Mouse (Mus musculus): ENCODE results near the gene 0610010K14Rik. TPM values are rescaled to one million over a fixed set of nuclear protein-coding genes. Genes with fewer than 3 reads are reported as not detected.
A peak's percentile ranks its signal among the peaks of the same experiment; 100 is the strongest.

The 0610010K14Rik gene
- polyA plus RNA-seq, 1 experiment from 2014 or later: 171 TPM

DNA sequence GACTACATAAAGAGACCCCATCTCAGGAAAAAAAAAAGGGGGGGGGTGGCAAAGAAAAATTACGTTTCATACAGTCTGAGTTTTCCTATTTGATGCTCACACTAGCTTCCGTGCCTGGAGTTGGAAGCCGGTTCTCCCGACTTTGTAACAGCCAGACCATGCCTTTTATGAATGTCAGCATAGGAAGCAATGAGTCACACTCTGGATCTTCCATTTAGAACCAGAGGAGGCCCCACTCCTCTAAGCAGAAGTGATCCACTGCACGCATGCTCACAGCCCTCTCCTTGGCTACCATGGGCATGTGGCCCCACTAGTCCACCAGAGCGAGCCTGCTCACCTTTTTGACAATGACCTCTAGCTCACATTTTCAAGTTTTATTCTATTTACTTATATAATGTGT, 46.5 kb downstream of the 0610010K14Rik start:
- DNase-seq: no peak
- no peak overlapping the region for H3K27ac ChIP-seq (replicated peaks; ENCODE audit: low read depth, low read length)
- no peak overlapping the region for H3K4me3 ChIP-seq (replicated peaks; ENCODE audit: low read depth, low read length)
- WGBS: 86% methylated on average over 6 of the region's 6 CpGs
- no peak overlapping the region for H3K9ac ChIP-seq (replicated peaks; ENCODE audit: low read length)
- H3K9me3 ChIP-seq (ENCODE audit: control insufficient read depth, low read length): no peaks in the 10 kb centered on the region
- no peak overlapping the region for H3K4me2 ChIP-seq (ENCODE audit: low read length)
- no peak for ATAC-seq (ENCODE audit: low FRiP score, low TSS enrichment)
- H3K4me1 ChIP-seq (ENCODE audit: control insufficient read depth, insufficient read depth, low read length): no peaks in the 10 kb centered on the region
- H3K27me3 ChIP-seq (ENCODE audit: control insufficient read depth, insufficient read depth, low read length): no peaks in the 10 kb centered on the region
- no peaks in the 10 kb centered on the region for H3K36me3 ChIP-seq (ENCODE audit: control insufficient read depth, insufficient read depth, low read length)

DNA sequence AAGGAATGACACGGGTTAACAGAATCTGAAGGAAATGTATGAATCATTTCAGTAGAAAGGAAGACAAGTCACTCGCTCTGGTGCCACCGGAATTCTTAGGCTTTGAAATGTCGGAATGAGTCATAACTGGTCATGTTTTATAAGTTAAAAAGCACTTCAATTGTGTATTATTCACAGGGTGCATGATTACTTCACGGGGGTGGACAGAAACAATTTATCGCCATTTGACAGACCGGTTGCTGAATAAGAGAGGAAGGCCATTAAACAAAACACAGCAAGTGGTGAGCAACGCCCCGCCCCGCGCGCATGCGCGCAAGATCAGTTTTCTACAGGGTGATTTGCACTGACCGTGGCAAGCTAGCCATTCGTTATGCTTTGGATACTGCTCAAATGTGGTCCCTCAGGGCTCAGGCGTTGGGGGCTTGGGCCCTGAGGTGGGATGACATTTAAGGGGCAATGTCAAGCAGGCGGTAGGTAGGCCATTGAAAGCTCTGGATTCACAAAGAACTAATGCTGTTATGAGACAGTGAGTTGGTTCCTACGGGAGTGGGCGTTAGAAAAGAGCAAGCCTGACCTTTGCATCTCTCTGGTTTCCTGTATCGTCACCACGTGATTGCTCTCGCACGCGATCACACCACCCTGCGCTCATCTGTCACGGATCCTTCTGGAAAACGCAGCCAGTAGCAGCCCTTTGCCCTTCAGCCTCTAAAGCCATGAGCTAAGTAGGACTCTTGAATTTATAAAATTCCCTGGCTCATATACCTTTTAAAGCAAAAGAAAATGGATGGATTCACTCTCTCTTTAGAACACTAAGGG, 48.2 kb downstream of the 0610010K14Rik start:
- H3K4me1 ChIP-seq (ENCODE audit: control insufficient read depth, insufficient read depth, low read length): no peaks in the 10 kb centered on the region
- ATAC-seq (ENCODE audit: low FRiP score, low TSS enrichment) (no peak), DNase-seq (no peak)
- no peak overlapping the region for H3K4me2 ChIP-seq (ENCODE audit: low read length)
- 87% methylated on average over 28 of the region's 28 CpGs for WGBS
- H3K9me3 ChIP-seq (ENCODE audit: control insufficient read depth, low read length): no peaks in the 10 kb centered on the region
- no peak overlapping the region for H3K4me3 ChIP-seq (replicated peaks; ENCODE audit: low read depth, low read length)
- no peaks in the 10 kb centered on the region for H3K36me3 ChIP-seq (ENCODE audit: control insufficient read depth, insufficient read depth, low read length)
- H3K9ac ChIP-seq (replicated peaks; ENCODE audit: low read length): no peak overlapping the region
- H3K27ac ChIP-seq (replicated peaks; ENCODE audit: low read depth, low read length): no peak overlapping the region
- no peaks in the 10 kb centered on the region for H3K27me3 ChIP-seq (ENCODE audit: control insufficient read depth, insufficient read depth, low read length)

MicroRNAs encoded within 50 kb of the gene (microRNA counts, 519-probe panel; counts per million panel counts)
- microRNA mmu-miR-195: 2,503 counts per million, percentile 7 among the panel's probes with 10 or more counts
- microRNA mmu-miR-497: not detected

Small RNAs within 50 kb of the gene (microRNA-seq; reads per million reads assigned to microRNA genes)
- gene Mir195a: 792 reads per million, percentile 79 among the genes with 10 or more reads in this experiment
- gene Mir497: not detected
- gene Mir497b: not detected

Other genes starting within 250 kb of the 0610010K14Rik start
- gene Gabarap, start 246.8 kb downstream of the 0610010K14Rik start, polyA plus RNA-seq (2014; fragmentation: Nextera tagmentation; extraction: Ambion mirVana): 616 and 626 TPM in 2 replicates
- gene Phf23, start 242.1 kb downstream of the 0610010K14Rik start, polyA plus RNA-seq (2014; fragmentation: Nextera tagmentation; extraction: Ambion mirVana): 41.3 and 48.9 TPM in 2 replicates
- 22.9 and 23.0 TPM in 2 replicates for gene Dvl2, start 237.3 kb downstream of the 0610010K14Rik start, polyA plus RNA-seq (2014; fragmentation: Nextera tagmentation; extraction: Ambion mirVana)
- 43.2 and 49.6 TPM in 2 replicates for gene Acadvl, start 222.5 kb downstream of the 0610010K14Rik start, polyA plus RNA-seq (2014; fragmentation: Nextera tagmentation; extraction: Ambion mirVana)
- gene Dlg4, start 221.0 kb downstream of the 0610010K14Rik start, polyA plus RNA-seq (2014; fragmentation: Nextera tagmentation; extraction: Ambion mirVana): 33.1 and 41.0 TPM in 2 replicates
- 0.26 and 1.4 TPM in 2 replicates for gene Asgr1, start 183.8 kb downstream of the 0610010K14Rik start, polyA plus RNA-seq (2014; fragmentation: Nextera tagmentation; extraction: Ambion mirVana)
- gene Asgr2, start 145.3 kb downstream of the 0610010K14Rik start, polyA plus RNA-seq (2014; fragmentation: Nextera tagmentation; extraction: Ambion mirVana): not detected in 2 replicates
- 0.75 TPM in 1 of 2 replicates, not detected in the other for gene Mgl2, start 107.6 kb downstream of the 0610010K14Rik start, polyA plus RNA-seq (2014; fragmentation: Nextera tagmentation; extraction: Ambion mirVana)
- 1.4 TPM in 1 of 2 replicates, not detected in the other for gene Clec10a, start 81.7 kb downstream of the 0610010K14Rik start, polyA plus RNA-seq (2014; fragmentation: Nextera tagmentation; extraction: Ambion mirVana)
- 1.5 and 3.2 TPM in 2 replicates for gene Slc16a11, start 25.2 kb downstream of the 0610010K14Rik start, polyA plus RNA-seq (2014; fragmentation: Nextera tagmentation; extraction: Ambion mirVana)
- 10.0 and 10.7 TPM in 2 replicates for gene Slc16a13, start 16.9 kb downstream of the 0610010K14Rik start, polyA plus RNA-seq (2014; fragmentation: Nextera tagmentation; extraction: Ambion mirVana)
- 2.5 and 4.4 TPM in 2 replicates for gene Bcl6b, start 8.1 kb downstream of the 0610010K14Rik start, polyA plus RNA-seq (2014; fragmentation: Nextera tagmentation; extraction: Ambion mirVana)
- 13.4 and 16.3 TPM in 2 replicates for gene Gm21988, start 1.9 kb upstream of the 0610010K14Rik start, polyA plus RNA-seq (2014; fragmentation: Nextera tagmentation; extraction: Ambion mirVana)
- gene Rnasek, start 1.9 kb upstream of the 0610010K14Rik start, polyA plus RNA-seq (2014; fragmentation: Nextera tagmentation; extraction: Ambion mirVana): 321 and 350 TPM in 2 replicates
- gene Alox12, start 17.4 kb upstream of the 0610010K14Rik start, polyA plus RNA-seq (2014; fragmentation: Nextera tagmentation; extraction: Ambion mirVana): 0.11 and 0.33 TPM in 2 replicates
- not detected in 2 replicates for gene Alox12e, start 84.7 kb upstream of the 0610010K14Rik start, polyA plus RNA-seq (2014; fragmentation: Nextera tagmentation; extraction: Ambion mirVana)
- not detected in 2 replicates for gene Alox15, start 114.1 kb upstream of the 0610010K14Rik start, polyA plus RNA-seq (2014; fragmentation: Nextera tagmentation; extraction: Ambion mirVana)
- 28.2 and 34.0 TPM in 2 replicates for gene Pelp1, start 172.1 kb upstream of the 0610010K14Rik start, polyA plus RNA-seq (2014; fragmentation: Nextera tagmentation; extraction: Ambion mirVana)
- 56.5 and 93.0 TPM in 2 replicates for gene Arrb2, start 194.7 kb upstream of the 0610010K14Rik start, polyA plus RNA-seq (2014; fragmentation: Nextera tagmentation; extraction: Ambion mirVana)
- gene Med11, start 214.0 kb upstream of the 0610010K14Rik start, polyA plus RNA-seq (2014; fragmentation: Nextera tagmentation; extraction: Ambion mirVana): 42.9 and 51.5 TPM in 2 replicates
- 0.24 and 0.61 TPM in 2 replicates for gene Zmynd15, start 221.5 kb upstream of the 0610010K14Rik start, polyA plus RNA-seq (2014; fragmentation: Nextera tagmentation; extraction: Ambion mirVana)
- 0.50 and 2.1 TPM in 2 replicates for gene Cxcl16, start 222.1 kb upstream of the 0610010K14Rik start, polyA plus RNA-seq (2014; fragmentation: Nextera tagmentation; extraction: Ambion mirVana)

Measured in midbrain, embryonic 14.5 days (tissue).